Mouse (Mus musculus) forebrain, embryonic 10.5 days (tissue): ENCODE data around the gene Ltbp2. TPM values are rescaled to one million over a fixed set of nuclear protein-coding genes. Genes with fewer than 3 reads are reported as not detected.
A peak's percentile ranks its signal among the peaks of the same experiment; 100 is the strongest.

Experiments used
- DNase-seq: peaks from one replicate; pipeline ENCODE4 v3.0.0-alpha.2; 2017; ENCODE audit warnings: low spot score; ENCODE audit errors: extremely low spot score
- H3K27ac ChIP-seq: fragments of 300-500 bp; sonication (generic); 2 replicates; pipeline ENCODE4 v1.5.1; 2016; ENCODE audit warnings: mild to moderate bottlenecking
- H3K27me3 ChIP-seq: fragments of 300-500 bp; sonication (generic); 2 replicates; pipeline ENCODE4 v1.6.1; 2016; ENCODE audit warnings: mild to moderate bottlenecking; ENCODE audit not compliant: poor library complexity, severe bottlenecking
- H3K36me3 ChIP-seq: fragments of 300-500 bp; sonication (generic); replicated peaks from 2 replicates; pipeline ENCODE4 v1.6.1; 2016; ENCODE audit warnings: mild to moderate bottlenecking, moderate library complexity
- H3K4me1 ChIP-seq: fragments of 300-500 bp; sonication (generic); 2 replicates; pipeline ENCODE4 v1.6.1; 2016
- H3K4me3 ChIP-seq: fragments of 300-500 bp; sonication (generic); 2 replicates; pipeline ENCODE4 v1.5.1; 2016; ENCODE audit warnings: mild to moderate bottlenecking, moderate library complexity
- H3K9me3 ChIP-seq: fragments of 300-500 bp; sonication (generic); 2 replicates; pipeline ENCODE4 v1.6.1; 2016; ENCODE audit warnings: mild to moderate bottlenecking, moderate library complexity
- WGBS: fragments of 180-500 bp; shearing (Covaris S2); methylation state at CpG from one replicate; pipeline ENCODE4 v1.1.7; 2016; 5-methylcytosine and 5-hydroxymethylcytosine counted together
- polyA plus RNA-seq: library from polyadenylated mRNA; unstranded; fragments of >200 nt; fragmentation: Nextera tagmentation; extraction: Ambion mirVana; gene quantifications from 2 replicates; pipeline ENCODE4 v1.2.1, GENCODE M21; 2016

Ltbp2 gene
- polyA plus RNA-seq, 1 experiment from 2014 or later: 0.10 TPM

DNA sequence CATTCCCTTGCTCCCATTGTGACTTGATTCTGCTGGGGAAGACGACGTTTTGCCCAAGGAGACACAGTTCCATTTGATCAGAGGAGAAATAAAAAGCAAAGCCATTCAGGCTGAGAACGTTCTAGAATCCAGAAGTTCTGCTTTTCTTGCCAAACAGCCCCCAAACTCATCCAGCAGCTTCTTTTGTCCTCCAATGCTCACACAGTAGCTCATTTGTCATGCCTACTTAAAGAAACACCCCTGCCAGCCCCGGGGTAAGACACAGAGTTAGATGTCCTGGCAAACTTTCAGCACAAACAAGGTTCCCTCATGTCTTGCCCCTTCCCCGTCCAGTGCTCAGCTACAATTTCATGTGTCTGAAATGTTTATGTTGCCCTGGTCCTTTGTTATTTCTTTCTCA lies 52.1 kb downstream of the Ltbp2 start:
- WGBS: 81% methylated on average over 5 of the region's 5 CpGs
- no peaks in the 10 kb centered on the region for H3K4me1 ChIP-seq
- no peaks in the 10 kb centered on the region for H3K36me3 ChIP-seq
- no peaks in the 10 kb centered on the region for H3K9me3 ChIP-seq
- DNase-seq: no peak
- no peak overlapping the region for H3K27ac ChIP-seq
- no peak overlapping the region for H3K4me3 ChIP-seq
- H3K27me3 ChIP-seq: no peaks in the 10 kb centered on the region

DNA sequence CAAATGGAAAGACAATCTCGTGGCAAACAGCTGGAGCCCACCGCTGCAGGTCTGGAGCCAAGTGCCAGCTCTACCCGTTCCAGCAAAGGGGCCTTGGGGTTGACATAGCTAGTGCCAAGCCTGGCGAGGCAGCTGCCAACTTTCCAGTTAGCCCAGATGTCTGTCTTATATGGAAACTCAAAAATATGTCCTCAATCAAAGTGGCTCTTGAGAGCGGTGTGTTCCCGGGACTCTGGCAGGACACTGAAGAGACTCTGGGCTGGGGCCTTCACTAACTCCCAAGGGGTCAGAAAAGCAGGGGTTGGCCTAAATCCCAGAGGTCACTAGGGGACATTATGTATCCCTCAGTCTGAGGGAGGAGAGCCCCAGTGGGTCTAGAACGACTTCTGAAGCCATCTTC lies 52.7 kb downstream of the Ltbp2 start:
- H3K4me1 ChIP-seq: no peaks in the 10 kb centered on the region

DNA sequence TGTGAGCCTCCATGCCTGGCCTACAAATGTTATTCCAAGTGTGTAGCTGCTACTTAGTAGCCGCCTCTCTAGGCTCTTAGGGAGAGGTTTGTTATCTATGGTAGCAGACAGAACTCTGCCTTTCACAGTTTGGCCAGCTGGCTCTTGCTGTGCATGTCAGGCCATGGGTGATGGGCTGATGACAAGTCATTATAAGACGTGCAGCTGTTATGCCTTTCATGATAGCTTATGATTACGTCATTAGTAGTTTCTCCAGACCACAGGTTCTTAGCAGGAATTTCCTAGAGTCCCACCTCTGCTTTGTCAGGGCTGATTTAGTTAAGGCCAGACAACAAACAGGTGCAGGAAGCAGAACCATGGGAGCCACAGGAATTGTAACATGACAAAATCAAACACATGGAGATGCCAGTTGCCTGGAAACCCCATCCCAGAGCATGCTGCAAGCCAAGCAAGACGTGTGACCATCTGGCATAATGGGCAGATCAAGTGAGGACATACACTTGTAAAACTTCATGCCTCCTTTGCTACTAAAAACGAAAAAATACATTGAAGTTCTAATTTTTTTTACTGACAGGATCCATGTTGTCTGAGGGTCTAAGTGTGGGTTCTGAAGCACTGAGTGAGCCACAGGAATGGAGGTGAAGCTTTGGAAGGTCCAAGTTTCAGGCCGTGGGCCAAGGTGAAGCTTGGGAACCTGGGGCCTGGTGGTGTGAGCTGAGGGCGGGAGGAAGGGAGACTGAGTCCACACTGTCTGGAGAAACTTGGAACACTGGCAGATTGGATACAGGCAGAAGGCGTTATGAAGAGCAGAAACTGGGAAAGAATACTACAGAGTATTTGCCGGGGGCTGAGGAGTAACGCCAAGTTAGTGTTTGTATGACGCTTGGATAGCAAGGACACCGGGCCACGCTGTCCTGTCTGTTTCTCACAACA lies 56.8 kb downstream of the Ltbp2 start:
- no peaks in the 10 kb centered on the region for H3K36me3 ChIP-seq
- H3K4me3 ChIP-seq: no peak overlapping the region
- no peaks in the 10 kb centered on the region for H3K27me3 ChIP-seq
- H3K27ac ChIP-seq: no peak overlapping the region
- no peak for DNase-seq
- 89% methylated on average over 13 of the region's 13 CpGs for WGBS
- no peaks in the 10 kb centered on the region for H3K9me3 ChIP-seq
- H3K4me1 ChIP-seq: no peaks in the 10 kb centered on the region

More for the DNA sequence above, 52.7 kb downstream of the Ltbp2 start:
- no peaks in the 10 kb centered on the region for H3K9me3 ChIP-seq
- H3K27ac ChIP-seq: no peak overlapping the region
- DNase-seq: no peak
- H3K4me3 ChIP-seq: no peak overlapping the region
- no peaks in the 10 kb centered on the region for H3K27me3 ChIP-seq
- 84% methylated on average over 7 of the region's 7 CpGs for WGBS
- no peaks in the 10 kb centered on the region for H3K36me3 ChIP-seq

DNA sequence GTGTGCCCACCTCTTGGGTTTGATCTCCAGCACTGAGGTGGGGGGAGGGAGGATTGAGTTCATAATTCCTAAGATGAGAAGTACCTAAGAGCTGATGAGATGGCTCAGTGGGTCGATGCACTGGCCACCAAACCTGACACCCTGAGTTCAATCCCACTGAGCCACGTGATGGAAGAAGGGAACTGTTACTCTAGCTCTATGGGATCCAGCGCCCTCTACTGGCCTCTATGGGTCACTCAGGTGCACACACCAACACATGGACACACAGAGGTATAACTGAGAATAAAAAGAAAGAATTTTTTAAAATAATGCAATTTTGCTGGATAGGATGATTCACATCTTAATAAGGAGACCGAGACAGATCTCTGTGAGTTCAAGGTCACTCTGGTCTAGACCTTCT lies 57.8 kb downstream of the Ltbp2 start:
- Histone ChIP-seq H3K36me3 (no peaks in the 10 kb centered on the region), H3K9me3 (no peaks in the 10 kb centered on the region), H3K4me1 (no peaks in the 10 kb centered on the region), H3K4me3 (no peak overlapping the region), H3K27me3 (no peaks in the 10 kb centered on the region), H3K27ac (no peak overlapping the region)
- no peak for DNase-seq
- 65% methylated on average over 4 of the region's 4 CpGs for WGBS

DNA sequence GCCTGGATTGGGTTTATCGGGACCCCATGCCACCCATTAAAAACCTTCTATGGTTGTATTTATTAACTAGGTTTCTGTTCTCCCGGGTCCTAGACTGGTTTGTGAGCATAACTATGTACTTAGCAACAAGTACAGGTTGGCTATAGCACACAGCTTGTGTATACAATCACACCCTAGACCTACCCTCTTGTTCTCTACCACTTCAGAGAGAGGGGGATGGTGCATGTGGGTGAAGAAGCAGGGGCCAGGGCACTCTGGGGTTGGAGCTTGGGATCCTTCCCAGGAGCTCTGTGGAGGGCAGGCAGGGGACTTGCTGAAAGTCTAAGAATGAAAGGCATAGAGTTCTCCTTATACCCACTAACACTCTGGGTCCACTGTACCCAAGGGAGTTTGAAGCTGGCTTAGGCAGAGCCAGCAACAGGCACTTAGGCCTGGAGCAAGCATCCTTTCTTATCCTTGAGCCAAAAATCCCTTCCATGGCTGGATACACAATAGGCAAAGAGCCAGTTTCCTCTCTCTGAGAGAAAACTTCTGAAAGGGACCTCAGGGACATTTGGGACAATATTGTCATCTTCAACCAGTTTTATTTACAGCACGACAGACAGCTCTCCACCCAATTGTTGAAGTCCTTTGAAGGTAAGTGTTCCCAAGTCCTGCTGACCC lies 61.5 kb downstream of the Ltbp2 start:
- no peaks in the 10 kb centered on the region for H3K27me3 ChIP-seq
- H3K36me3 ChIP-seq: no peaks in the 10 kb centered on the region
- no peak overlapping the region for H3K4me3 ChIP-seq
- no peaks in the 10 kb centered on the region for H3K9me3 ChIP-seq
- no peak overlapping the region for H3K27ac ChIP-seq
- no peak for DNase-seq
- 83% methylated on average over 3 of the region's 3 CpGs for WGBS
- no peaks in the 10 kb centered on the region for H3K4me1 ChIP-seq

DNA sequence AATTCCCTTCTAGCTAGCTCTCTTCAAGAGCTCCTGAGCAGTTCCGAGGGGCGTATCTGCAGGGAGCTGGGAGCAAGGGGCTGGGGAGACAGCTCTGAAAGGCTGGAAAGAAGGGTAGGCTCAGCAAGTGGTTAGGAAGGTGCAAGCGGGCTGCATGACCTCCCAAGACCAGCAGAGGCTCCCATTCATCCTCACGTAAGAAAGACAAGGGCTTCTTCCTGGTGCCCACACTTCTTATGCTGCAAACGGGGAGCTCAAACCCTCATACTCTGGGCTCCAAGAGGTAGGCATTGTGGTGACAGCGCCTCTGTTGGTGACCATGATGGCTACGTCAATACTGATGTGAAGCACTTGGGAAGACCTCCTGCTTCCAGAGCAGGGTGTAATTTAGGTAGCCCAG lies 62.6 kb downstream of the Ltbp2 start:
- DNase-seq: no peak
- H3K9me3 ChIP-seq: no peaks in the 10 kb centered on the region
- H3K27me3 ChIP-seq: no peaks in the 10 kb centered on the region
- 45% methylated on average over 7 of the region's 7 CpGs for WGBS
- no peak overlapping the region for H3K27ac ChIP-seq
- no peak overlapping the region for H3K4me3 ChIP-seq
- H3K36me3 ChIP-seq: no peaks in the 10 kb centered on the region
- no peaks in the 10 kb centered on the region for H3K4me1 ChIP-seq

DNA sequence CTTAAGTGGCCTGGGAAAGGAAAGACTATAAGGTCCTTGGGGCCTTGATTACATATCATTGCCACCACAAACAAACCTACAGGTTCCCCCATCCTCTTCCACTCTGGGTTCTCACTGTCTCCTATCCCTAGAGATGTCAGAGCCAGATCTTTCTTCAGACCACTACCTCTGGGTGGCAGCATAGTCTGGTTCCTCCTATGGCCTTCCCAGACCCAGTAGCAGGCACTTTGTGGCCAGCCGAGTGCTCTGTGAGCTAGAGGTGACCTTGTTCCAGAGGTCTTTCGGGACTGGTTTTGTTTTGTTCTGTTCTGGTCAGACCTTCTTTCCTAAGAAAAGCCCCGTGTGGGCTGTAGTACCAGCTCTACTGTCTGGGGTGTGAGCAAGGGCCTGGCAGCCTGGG lies 64.3 kb downstream of the Ltbp2 start:
- Histone ChIP-seq H3K9me3 (no peaks in the 10 kb centered on the region), H3K4me1 (no peaks in the 10 kb centered on the region), H3K27me3 (no peaks in the 10 kb centered on the region), H3K27ac (no peak overlapping the region), H3K4me3 (no peak overlapping the region), H3K36me3 (no peaks in the 10 kb centered on the region)
- DNase-seq: no peak
- 54% methylated on average over 3 of the region's 3 CpGs for WGBS

DNA sequence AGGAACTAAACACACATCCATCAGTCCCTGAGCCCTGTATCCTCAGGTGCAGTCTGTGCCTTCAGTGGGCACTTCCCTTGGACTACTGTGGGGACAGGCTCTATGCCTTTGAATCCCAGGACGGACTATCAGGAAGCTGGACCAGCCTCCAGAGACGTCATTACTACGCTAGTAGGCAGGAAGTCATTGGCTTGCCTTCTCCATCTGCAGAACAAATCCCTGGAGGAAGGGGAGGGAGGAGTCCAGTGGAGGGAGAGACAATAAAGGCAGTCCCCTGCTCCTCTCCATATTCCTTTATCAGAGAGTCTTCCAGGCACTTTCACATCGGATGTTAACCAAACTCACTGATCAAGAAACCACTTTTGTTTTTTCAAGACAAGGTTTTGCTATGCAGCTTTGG lies 64.8 kb downstream of the Ltbp2 start:
- no peak overlapping the region for H3K27ac ChIP-seq
- H3K9me3 ChIP-seq: no peaks in the 10 kb centered on the region
- WGBS: 74% methylated on average over 4 of the region's 4 CpGs
- H3K27me3 ChIP-seq: no peaks in the 10 kb centered on the region
- no peak for DNase-seq
- no peaks in the 10 kb centered on the region for H3K36me3 ChIP-seq
- H3K4me3 ChIP-seq: no peak overlapping the region
- peaks cover 4% of the 10 kb centered on the region; the same call in 1 of the 2 replicates for H3K4me1 ChIP-seq

DNA sequence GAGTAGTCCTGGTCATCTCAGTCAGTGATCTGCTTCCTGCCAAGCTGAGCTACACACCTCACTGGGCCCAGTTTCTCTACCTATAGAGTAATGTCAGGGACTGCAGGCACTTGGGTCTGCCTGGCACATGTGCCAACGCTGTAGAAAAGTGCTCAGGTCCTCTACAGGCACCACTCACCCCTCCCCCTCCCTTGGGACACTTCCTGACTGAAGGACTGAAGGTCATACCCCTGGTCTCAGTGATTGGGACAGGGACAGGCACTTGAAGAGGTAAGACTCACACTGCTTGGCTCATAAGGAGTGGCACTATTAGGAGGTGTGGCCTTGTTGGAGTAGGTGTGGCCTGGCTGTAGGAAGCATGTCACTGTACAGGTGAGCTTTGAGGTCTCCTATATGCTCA lies 65.5 kb downstream of the Ltbp2 start:
- Histone ChIP-seq H3K4me3 (no peak overlapping the region), H3K36me3 (no peaks in the 10 kb centered on the region), H3K27me3 (no peaks in the 10 kb centered on the region), H3K4me1 (peaks cover 10% of the 10 kb centered on the region; the same call in 1 of the 2 replicates), H3K9me3 (no peaks in the 10 kb centered on the region), H3K27ac (no peak overlapping the region)
- no peak for DNase-seq
- 83% methylated on average over 1 of the region's 1 CpGs for WGBS

DNA sequence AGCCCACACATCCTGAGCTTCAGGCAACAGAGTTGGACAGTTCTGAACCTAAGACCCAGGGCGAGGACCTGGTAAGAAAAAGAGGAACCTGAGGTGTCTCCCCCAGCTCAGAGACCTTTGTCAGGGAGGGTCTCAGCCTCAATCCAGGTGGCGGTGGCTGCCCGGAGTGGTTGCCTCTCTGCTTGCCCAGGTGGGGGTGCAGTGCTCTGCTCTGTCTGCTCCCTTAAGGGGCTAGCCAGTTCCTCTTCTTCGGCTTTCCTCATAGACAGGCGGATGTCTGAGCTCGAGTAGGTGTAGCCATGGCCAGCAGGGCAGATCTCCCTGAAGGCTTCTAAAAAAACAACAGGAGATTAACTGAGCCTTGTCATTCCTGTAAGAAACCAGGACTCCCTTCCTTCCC lies 67.3 kb downstream of the Ltbp2 start:
- Histone ChIP-seq H3K9me3 (no peaks in the 10 kb centered on the region), H3K27me3 (no peaks in the 10 kb centered on the region), H3K4me3 (no peak overlapping the region), H3K4me1 (peaks cover 18% of the 10 kb centered on the region; the same call in 1 of the 2 replicates), H3K36me3 (no peaks in the 10 kb centered on the region), H3K27ac (no peak overlapping the region)
- no peak for DNase-seq
- WGBS: 81% methylated on average over 6 of the region's 6 CpGs

DNA sequence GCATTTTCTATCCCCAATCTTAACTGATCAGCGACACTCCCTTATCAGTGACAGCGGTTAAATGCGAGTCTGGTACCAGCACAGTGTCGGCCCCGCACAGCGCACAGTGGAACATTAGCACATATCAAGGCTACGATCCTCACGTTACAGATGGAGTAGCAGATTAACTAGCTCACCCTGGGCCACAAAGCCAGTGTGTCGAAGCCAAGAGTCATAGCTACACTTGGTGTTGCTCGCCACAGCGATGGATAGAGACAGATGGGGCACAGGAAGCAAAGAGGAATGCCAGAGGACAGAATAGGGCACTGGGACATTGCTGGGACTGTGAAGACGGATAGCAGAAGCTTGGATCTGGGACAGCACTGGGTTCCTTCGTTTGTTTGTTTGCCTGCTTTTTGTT lies 69.0 kb downstream of the Ltbp2 start:
- Histone ChIP-seq H3K4me1 (peaks cover 18% of the 10 kb centered on the region; the same call in 1 of the 2 replicates), H3K4me3 (no peak overlapping the region), H3K36me3 (no peaks in the 10 kb centered on the region), H3K9me3 (no peaks in the 10 kb centered on the region), H3K27me3 (no peaks in the 10 kb centered on the region), H3K27ac (no peak overlapping the region)
- WGBS: 89% methylated on average over 13 of the region's 13 CpGs
- no peak for DNase-seq

DNA sequence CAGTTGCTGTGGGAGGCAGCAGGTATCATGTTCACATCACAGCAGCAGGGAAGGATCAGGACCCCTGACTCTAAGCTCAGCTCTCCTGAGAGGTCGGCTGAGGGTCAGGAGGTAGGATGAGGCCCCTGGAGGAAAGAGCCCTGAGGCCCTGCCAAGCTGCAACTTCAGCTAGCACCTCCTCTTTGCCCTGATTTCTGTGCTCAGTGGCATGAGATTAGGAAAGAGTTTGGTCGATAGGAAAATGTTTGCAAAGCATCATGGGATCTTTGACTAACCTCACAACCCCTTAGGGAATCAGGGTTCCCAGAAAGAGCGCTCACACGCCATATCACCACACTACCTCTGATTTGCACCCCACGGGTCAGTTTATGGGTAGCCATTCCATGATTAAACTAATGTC lies 69.6 kb downstream of the Ltbp2 start:
- Histone ChIP-seq H3K4me1 (peaks cover 18% of the 10 kb centered on the region; the same call in 1 of the 2 replicates), H3K27me3 (no peaks in the 10 kb centered on the region), H3K36me3 (no peaks in the 10 kb centered on the region), H3K9me3 (no peaks in the 10 kb centered on the region), H3K4me3 (no peak overlapping the region), H3K27ac (no peak overlapping the region)
- WGBS: 70% methylated on average over 5 of the region's 5 CpGs
- no peak for DNase-seq

DNA sequence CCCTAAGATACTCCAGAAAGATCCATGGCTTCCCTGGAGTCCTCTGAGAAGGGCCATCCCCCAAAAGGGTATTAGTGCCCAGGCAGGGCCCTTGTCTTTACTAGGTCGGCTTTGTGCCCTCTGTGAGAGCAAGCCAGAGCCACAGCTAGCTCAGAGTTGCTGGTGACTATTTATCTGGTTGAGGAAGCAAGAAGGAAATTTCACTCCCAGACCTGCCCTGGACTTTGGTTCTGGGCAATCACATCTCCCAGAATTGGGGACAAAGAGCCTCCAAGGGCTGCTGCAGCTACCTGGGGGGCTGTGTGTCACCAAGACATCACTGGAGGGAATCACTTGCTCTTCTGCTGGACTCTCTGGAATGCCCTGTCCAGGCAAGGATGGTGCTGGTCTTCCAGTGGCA lies 70.3 kb downstream of the Ltbp2 start:
- 81% methylated on average over 1 of the region's 1 CpGs for WGBS
- DNase-seq: no peak

More for the DNA sequence above, 70.3 kb downstream of the Ltbp2 start:
- no peaks in the 10 kb centered on the region for H3K27me3 ChIP-seq
- peak overlapping the region; percentile 31; the same call in 1 of the 2 replicates for H3K27ac ChIP-seq
- H3K9me3 ChIP-seq: no peaks in the 10 kb centered on the region
- peaks cover 18% of the 10 kb centered on the region; the same call in 1 of the 2 replicates for H3K4me1 ChIP-seq
- no peaks in the 10 kb centered on the region for H3K36me3 ChIP-seq
- no peak overlapping the region for H3K4me3 ChIP-seq
